Mouse (Mus musculus) left cerebral cortex, adult 11 months (tissue): ENCODE data around the gene Thoc3.
"Not testable (repeated sequence)": the region's sequence is repeated elsewhere in the genome, so short reads cannot be mapped to it uniquely, and the experiment has no call there.

Source experiments
- DNase-seq: peaks from one replicate; pipeline ENCODE4 v3.0.0; 2022; ENCODE audit warnings: low spot score

The Thoc3 gene

DNA sequence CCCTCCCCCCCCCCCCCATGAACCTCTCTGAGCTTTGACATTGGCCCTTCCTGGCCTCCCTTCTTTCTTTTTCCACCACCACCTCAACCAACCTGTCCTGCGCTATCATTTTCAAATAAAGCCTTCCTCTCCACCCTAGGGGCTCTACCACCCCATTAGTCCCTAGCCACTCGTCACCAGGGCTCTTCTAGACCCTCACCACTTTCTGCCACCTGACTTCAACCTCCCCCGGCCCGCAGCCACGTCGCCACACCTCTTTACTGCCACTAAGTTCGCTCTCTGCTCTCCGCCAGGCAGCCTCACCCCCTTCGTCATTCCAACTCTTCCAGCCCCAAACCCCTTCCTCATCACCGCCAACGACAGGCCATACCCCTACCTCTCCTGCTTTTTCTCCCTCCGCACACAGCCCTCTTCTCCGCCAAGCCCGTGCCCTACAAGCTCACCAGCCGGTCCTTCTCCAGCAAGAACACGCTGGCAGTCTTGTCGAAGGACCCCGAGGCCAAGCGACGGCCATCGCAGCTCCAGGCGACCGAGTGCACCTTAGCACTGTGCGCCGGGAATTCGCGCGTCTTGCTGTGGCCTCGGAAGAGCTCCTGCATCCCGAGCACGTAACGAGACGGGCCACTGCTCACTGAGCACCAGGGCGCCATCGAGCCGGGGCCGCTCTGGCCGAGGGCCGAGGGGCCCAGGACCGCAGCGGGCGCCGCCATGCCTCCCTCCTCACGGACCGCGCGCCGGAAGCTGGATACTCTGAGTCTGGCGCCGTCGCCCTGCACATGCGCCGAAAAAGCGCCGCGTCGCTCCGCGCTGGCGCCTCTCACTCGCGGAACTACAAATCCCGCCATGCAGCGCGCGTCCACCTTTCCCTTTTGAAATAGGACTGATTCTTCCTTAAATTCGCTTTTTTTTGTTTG, at the start of gene Thoc3:
Gene Thoc3, minus strand, starts transcription at position 752 of the 914 bp plus-strand sequence.
- peak; percentile 74 for DNase-seq

DNA sequence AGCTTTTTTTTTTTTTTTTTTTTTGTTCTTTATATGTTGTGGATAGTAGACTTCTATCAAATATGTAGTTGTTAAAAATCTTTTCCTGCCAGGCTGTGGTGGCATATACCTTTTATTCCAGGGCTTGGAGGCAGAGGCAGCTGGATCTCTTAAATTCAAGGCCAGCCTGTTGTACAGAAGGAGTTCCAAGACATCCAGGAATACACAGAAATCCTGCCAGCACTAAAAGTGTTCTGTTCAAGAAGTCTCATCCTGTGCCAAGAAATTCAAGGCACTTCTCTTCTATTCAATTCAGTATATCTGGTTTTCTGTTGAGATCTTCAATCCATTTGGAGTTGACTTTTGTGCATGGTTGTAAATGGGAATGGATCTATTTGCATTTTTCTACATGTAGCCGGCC, 37.3 kb upstream of the Thoc3 start:
- DNase-seq = no peak

DNA sequence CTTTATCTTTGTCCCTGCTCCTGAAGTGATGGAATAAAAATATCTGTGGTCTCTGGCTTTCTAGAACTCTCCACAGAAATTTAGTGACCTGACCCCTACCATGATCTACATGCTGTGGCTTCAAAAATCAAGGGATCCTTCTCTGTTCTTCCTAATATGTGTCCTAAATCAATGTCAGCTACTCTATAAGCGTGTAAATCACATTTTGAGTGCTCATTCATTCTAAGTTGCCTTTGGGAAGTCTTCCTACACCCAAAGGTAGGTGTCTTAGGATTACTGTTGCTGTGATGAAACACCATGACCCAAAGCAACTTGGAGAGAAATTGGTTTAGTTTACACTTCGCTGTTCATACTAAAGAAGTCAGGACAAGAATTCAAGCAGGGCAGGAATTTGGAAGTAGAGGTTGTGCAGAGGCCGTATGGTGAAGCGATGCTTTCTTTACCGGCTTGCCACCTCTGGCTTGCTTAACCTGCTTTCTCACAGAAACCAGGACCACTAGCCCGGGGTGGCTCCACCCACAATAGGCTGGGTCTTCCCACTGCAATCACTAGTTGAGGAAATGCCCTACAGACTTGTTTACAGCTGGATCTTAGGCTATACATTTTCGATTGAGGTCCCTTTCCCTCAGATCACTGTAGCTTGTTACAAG, 36.1 kb upstream of the Thoc3 start:
- no peak for DNase-seq

DNA sequence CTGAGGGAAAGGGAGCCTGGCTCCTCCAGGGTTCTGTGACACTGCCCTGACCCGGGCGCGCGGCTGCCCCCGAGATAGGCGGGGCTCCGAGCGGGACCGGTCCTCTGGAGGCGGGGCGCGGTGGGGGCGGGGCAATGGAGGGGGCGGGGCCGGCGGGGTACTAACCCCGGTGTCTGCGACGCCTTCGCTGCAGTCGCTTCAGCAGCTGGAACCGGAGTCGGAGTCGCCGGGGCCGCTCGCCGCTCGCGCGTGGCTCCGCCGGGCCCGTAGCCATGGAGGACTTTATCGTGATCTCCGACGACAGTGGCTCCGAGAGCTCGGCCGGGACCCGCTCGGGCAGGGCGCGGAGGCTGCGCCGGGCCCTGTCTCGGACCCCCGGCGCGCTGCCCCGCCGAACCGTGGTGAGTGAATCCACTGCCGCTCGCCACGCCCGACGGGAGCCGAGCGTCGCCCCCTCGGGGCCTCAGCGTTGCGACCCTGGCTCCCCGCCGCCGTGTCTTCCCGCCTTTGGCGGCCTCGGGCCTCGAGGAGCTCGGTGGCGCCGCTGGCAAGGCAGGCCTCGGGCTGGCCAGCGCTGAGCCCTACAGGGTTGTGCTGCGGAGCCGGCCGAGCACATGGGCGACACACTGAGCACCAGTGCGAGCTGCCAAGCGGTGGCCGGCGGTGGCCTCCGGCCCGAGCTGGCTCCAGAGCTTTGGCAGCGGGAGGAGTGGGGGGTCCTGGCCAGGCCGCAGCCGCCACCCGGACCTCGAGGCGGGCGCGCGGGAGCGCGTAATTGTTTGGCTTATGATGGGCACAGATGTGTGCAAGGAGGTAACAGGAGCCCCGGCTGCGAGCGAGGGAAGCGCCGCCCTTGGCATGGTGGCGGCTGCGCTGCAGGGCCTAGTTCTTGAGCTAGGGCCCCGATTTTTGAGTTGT, 35.2 kb upstream of the Thoc3 start, which contains the start of gene Simc1:
Gene Simc1, plus strand, starts transcription at position 176 of the 918 bp plus-strand sequence.
- peak; percentile 40 for DNase-seq

DNA sequence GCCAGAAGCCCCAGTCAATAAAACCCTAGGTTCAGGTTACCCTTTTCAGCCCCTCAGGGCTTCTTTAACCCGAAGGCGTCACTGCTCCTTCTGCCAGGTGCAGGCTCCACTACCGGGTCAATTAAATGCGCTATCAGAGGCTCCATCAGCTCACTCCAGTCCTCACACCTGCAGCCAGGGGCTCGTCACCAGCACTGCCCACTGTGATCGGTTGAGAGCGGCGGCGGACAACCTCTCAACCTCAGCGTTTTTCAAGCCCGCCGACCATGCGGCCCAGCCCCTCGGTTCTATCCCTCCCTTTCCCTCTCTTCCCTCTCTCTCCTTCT, 34.6 kb upstream of the Thoc3 start:
- DNase-seq = no peak

DNA sequence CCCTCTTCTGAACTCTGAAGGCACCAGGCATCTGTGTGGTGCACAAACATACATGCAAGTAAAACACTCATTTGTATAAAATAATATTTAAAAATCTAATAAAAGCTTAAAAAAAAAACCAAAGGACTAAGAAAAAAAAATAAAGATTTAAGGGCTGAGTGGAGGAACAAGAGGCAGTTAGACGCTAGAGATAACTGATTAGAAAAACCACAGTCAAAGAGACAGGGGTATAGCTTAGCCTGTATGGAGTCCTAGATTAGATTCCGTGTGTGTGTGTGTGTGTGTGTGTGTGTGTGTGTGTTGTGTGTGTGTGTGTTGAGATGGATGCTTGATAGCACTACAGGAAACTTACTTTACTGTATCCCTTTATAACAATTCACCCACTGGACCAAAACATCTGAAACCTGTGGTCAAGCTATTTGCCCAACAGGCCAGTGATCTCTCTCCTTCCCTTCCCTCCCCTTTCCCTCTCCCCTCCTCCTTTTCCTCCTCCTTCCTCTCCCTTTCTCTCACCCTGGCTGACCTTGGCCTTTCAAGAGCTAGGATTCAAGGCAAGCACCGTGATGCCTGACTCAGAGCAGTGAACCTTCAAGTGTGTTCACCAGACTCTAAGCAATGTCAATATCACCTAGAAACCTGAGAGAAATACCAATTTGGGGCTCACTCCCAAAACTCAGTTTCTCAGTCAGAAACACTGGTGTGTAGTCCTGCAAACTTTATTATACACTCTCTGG, 33.5 kb upstream of the Thoc3 start:
- no peak for DNase-seq

DNA sequence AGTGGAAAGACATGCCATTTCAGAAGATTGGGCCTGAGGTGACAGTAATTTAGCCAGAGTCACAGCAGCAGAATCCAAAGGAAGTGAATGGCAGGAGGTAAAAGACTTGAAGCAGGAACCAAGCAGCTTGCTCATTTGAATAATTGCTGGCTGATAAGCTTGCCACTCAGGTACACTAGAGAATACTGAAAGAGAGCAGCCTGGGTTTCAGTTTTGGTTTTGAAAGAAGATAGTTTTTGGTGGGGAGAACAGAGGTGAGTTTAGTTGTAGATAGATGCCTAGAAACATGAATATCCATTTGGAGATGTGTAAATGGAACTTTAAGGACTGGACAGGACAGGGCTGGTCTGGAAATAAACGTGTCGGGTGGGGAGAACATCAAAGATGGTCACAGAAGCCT, 32.7 kb upstream of the Thoc3 start:
- DNase-seq = no peak

DNA sequence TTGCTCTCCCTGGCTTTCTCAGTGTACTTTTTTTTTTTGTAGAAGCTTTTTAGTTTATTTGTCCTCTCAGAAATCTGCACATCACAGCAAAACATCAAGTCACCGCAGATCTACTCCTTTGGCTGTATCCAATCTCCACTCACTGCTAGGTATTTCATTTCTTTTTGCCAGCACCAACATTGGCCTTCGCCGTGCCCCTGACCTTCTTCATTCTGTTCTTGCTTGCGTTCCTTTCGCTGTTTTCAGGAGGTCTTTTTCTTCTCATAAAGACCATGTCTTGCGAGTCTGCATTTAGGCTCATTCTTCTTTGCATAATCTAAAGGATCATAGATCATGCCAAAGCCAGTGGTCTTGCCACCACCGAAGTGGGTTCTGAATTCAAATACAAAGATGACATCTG, 30.9 kb upstream of the Thoc3 start:
- DNase-seq = not testable (repeated sequence)

DNA sequence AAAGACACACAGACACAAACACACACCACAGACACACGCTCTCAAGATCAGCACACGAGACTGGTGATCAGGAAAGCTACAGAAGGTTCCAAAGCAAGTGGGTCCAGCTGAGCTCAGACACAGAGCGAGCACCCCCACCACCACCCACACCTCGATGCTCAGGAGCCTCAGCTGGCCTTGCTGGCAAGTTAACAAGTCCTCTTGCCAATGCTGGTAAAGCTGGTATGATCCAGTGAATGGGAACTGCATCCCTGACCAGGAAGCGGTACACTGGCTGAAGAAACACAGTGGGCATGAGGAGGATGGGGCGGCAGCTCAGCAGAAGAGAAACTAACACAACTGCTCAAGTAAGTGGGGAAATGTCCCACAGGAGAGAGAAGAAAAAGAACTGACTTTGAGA, 22.7 kb upstream of the Thoc3 start:
- DNase-seq = no peak

DNA sequence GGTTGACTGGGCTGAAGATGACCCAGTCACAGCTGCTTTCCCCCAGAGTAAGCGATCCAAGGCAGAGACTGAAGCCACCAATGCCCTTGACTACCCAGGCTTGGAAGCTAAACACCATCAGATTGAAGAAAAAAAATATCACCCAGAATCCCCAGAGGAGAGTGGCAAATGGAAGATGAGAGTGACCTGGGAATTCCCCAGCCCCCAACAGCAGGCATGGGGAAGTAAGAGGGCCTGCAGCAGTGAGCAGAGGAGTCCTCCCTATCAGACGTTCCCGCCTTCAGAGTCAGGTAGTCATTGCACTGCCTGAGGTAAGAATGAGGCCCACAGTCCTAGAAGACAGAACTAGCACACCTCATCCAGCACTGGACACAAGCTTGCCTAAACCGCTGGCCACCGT, 21.8 kb upstream of the Thoc3 start:
- DNase-seq = no peak

DNA sequence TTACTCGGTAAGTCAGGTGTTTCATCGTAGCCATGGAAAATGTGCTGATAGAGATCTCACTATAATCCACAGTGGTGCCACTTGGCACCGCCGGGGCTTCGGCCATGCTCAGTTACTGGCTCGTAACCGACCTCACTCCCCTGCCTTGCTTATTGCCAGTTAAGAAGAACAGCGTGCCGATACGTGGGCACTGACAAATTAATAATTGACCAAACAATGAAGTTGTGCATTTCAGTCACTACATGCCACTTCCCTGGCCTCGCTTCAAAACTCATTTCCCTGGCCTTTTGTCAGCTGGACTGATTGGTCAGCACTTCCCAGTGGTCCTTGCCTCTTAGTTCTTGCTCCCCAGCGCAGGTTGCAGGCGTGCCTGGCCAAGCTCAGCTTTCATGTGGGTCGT, 12.8 kb upstream of the Thoc3 start:
- DNase-seq = no peak

DNA sequence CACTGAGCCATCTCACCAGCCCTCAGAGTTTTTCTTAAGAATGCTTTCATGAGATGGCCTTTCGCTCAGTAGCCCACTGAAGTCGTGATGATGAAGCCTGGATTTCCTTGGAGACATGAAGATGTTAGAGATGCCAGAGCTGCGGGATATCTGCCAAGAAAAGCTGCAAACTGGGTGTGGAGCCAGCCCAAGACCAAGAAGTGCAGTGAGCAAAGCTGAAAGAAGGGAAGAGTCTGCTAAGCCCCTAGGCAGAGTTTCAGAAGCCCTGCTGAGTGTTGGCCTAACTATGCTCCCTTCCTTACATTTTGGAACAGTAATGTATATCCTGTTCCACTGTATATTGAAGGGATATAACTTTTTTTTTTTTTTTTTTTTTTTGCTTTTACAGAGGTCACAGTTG, 10.6 kb upstream of the Thoc3 start:
- DNase-seq = no peak

DNA sequence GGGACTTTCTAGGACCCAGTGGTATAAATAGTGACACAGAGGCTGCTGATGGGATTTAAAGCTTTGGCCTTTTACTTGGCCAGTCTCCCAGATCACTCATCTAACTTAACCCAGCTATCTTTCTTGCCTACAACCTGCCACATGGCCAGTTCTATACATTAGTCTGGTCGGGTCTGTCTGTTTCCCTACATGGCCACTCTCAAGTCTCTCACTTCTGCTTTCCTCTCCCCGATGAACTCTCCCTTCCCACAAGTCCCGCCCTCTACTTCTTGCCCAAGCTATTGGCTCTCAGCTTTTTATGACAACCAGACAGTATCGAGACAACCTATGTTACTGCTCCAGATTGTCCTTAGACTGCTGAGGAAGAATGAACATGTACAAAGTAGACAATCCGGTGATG, 7.1 kb upstream of the Thoc3 start:
- DNase-seq = no peak

DNA sequence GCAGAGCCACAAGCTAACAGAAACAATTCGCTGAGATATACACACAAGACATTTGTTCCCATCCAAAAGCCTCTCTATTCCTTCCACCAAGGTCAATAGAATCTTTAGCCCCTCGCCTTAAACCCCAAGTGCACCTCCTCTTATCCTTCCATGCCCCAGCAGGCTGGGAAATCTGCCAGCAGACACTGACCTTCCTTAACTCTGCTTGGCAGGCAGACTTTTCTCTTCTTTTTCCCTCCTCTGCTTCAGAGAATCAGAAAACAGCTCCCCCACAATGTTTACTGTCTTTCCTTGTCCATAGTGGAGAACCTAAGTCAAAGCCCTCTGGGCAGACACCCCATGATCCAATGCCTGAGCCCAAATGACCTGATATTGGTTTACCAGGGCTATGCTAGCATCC, 6.3 kb upstream of the Thoc3 start:
- no peak for DNase-seq

DNA sequence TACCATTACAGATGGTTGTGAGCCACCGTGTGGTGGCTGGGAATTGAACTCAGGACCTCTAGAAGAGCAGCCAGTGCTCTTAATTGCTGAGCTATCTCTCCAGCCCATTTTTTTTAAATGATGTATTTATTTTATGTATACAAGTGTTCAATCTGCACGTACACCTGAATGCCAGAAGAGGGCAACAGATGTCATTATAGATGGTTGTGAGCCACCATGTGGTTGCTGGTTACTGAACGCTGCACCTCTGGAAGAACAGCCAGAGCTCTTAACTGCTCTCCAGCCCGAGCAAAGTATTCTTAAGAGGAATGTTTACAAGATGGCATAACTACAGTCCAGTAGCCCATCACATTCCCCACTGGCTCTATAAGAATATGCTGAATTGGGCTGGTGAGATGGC, 3.3 kb upstream of the Thoc3 start:
- no peak for DNase-seq

DNA sequence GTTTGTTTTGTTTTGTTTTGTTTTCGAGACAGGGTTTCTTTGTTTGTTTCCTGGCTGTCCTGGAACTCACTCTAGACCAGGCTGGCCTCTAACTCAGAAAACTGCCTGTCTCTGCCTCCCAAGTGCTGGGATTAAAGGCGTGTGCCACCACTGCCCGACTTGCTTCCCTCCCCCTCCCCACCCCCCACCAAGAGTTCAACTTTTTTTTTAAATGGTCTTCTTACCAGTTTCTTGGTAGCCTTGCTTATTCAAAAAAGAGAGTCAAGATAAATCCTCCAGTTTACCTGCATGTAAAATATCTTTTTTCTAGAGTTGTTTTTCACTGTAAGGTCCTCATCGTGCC, 334 bp upstream of the Thoc3 start:
- DNase-seq = no peak

DNA sequence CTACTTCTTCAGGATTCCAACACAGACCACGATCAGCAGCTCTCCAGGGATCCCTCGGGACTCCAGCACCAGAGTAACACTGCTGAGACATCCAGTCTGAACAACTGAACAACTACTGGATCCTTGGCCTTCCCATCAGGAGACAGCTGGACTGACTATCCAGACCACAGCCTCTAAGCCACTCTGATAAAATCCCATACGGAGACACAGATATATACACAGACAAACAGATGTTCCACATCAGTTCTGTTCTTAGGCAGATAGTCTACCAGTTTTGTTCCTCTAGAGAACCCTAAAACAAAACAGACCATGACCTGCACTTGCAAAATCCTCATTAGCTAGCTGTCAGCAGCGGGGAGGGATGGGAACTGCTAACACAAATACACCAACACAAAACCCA, 9.4 kb downstream of the Thoc3 start:
- DNase-seq = no peak

DNA sequence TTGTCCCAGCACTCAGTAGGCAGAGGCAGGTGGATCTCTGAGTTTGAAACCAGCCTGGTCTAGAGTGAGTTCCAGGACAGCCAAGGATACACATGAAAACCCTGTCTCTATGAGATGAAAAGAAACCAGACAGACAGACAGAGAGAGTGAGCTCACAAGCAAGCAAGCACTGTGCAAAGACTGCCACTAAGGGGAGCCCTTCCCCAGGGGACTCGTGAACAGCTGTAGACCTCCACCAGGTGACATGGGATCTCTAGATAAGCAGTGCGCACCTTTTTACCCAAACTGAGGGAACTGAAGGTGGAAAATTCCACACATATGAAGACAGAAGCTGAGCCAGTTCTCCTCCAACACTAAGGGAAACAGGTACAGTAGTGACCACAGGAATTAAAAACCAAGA, 11.6 kb downstream of the Thoc3 start:
- DNase-seq = no peak

DNA sequence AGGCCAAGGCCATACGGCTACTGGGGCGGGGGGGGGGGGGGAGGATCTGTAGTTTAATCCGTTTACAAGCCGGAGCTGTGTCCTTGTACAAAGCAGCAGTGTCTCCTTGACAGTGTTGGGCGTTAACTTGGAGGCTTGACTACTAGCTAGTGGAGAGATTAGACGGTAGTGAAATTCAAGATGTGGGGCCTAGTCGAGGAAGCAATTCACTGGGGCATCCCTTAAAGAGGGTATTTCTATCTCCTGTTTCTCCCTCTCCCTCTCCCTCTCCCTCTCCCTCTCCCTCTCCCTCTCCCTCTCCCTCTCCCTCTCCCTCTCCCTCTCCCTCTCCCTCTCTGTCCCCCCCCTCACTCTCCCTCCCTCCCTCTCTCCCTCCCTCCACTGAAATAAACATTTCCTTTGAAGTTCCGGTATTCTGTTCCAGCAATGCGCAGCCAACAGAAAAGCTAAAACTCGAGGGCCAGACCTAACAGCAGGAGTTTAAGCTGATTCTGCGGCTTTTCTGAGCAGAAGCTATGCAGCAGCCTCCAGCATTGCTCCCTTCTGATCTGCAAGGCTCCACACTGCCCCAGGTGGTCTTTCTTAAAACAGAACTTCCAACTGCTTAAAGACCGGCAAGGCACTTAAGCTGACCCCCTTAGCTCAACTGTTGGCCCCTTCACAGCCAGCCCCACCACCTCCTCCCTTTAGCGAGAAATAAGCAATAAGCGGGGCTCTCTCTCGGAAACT, 21.0 kb downstream of the Thoc3 start:
- DNase-seq = no peak

DNA sequence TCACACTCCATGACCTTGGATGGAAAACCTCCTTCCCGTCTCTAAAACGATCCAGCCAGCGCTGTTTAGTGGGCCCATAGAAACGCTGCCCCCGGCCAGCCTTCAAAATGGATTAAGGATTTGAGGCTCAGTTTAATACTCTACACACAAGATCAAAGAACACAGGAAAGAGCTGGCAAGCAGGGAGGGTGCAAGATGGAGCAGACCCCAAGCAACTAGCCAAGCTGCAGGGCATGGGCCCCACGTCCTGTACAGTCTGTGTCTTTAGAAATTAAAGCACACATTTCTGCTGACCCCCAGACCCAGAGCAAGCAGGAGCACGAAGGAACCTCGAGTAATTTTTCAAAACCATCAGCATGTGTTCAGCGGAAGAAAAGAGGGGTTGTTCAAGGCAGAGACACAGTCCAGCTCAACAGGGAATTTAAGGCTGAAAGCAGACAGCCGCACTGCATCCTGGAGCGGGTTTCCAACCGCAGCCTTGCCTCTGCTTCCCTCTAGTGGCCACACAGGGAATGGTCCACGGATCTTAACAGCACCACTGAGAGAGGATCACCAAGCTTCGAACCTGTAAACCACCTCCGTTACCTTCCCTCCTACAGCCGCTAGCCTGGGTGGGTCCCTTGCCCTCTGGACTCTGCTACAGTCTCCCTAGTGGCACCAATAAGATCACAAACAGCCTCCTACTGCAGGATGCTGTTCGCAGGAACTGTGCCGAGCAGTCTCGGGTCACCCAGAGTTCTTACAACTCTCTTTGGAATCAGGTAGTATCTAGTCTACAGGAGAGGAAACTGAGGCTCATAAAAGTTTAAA, 21.8 kb downstream of the Thoc3 start:
- peak; percentile 72 for DNase-seq
